Mouse (Mus musculus) midbrain, embryonic 11.5 days (tissue): ENCODE measurements at regions not wholly inside any gene's neighbourhood (a gene's known extent, or its start where the extent isn't known, plus 50 kb on each side); places are given as distances from the start of the nearest gene placed in this dataset.

ENCODE experiments used
- ATAC-seq: fragments of 200-750 bp; cut with Nextera tagmentation; 2 replicates; pipeline ENCODE4 v1.8.0; 2017; ENCODE audit warnings: moderate TSS enrichment, moderate library complexity; ENCODE audit not compliant: low FRiP score
- DNase-seq: peaks from one replicate; pipeline ENCODE4 v3.0.0; 2015; ENCODE audit warnings: low spot score; ENCODE audit errors: missing footprints
- H3K27ac ChIP-seq: fragments of 300-500 bp; sonication (generic); 2 replicates; pipeline ENCODE4 v1.5.1; 2014; ENCODE audit warnings: low read depth, low read length
- H3K27me3 ChIP-seq: fragments of 300-500 bp; sonication (generic); 2 replicates; pipeline ENCODE4 v1.6.1; 2014; ENCODE audit warnings: mild to moderate bottlenecking, low read length, moderate library complexity, mixed read lengths; ENCODE audit not compliant: control insufficient read depth, insufficient read depth
- H3K36me3 ChIP-seq: fragments of 300-500 bp; sonication (generic); 2 replicates; pipeline ENCODE4 v1.6.1; 2014; ENCODE audit warnings: mild to moderate bottlenecking, low read length, moderate library complexity, mixed read lengths; ENCODE audit not compliant: control insufficient read depth, insufficient read depth
- H3K4me1 ChIP-seq: fragments of 300-500 bp; sonication (generic); 2 replicates; pipeline ENCODE4 v1.6.1; 2014; ENCODE audit warnings: low read length; ENCODE audit not compliant: control insufficient read depth, insufficient read depth
- H3K4me2 ChIP-seq: fragments of 300-500 bp; sonication (generic); 2 replicates; pipeline ENCODE4 v1.6.1; 2014; ENCODE audit warnings: mild to moderate bottlenecking, moderate library complexity
- H3K4me3 ChIP-seq: fragments of 300-500 bp; sonication (generic); 2 replicates; pipeline ENCODE4 v1.5.1; 2014; ENCODE audit warnings: low read depth, low read length
- H3K9ac ChIP-seq: fragments of 300-500 bp; sonication (generic); 2 replicates; pipeline ENCODE4 v1.6.1; 2014; ENCODE audit warnings: low read length
- H3K9me3 ChIP-seq: fragments of 300-500 bp; sonication (generic); 2 replicates; pipeline ENCODE4 v1.6.1; 2016; ENCODE audit warnings: low read length; ENCODE audit not compliant: control insufficient read depth
- WGBS: fragments of 180-500 bp; shearing (Covaris S2); extraction: QIAGEN DNeasy Blood & Tissue Kit; methylation state at CpG from one replicate; pipeline ENCODE4 v1.1.7; 2014; 5-methylcytosine and 5-hydroxymethylcytosine counted together

DNA sequence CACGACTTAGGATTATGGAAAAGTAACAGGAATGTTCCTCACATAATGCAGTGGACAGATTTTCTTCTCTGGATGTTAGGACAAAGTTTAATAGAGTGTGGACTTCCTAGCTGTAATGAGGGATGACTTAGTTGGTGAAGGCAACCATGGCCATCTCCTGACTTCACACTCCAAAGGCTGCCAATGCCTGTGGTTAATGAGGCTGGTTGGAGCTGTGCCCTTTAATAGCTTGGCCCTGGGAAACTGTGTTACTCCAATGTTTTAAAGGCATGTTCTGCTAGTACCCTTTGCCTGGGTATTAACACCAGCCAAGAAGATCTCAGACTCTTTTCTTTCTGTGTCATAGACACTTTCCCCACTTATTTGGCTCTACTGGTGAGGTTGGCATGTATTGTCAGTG, 378.9 kb downstream of the Fat4 start:
- WGBS: 84% methylated on average over 1 of the region's 1 CpGs
- no peak for DNase-seq

DNA sequence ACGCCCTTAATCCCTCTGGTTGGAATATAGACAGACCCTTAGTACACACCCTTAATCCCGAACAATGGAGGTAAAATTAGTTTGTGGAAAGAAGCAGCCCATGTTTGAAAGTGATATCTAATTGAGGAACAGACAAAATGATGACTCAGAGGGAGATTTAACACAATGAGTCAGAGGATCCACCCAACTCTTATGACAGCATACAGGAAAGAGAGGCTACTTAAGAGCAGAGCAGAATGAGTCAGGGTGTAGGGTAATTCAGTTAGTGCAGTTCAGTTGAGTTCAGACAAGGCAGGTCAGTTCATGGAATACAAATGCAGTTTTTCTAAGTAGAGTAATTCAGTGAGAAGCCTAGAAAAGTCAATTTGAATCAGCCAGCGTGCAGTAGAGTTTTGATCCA, 382.6 kb downstream of the Fat4 start:
- H3K9me3 ChIP-seq: no peaks in the 10 kb centered on the region
- H3K4me1 ChIP-seq: no peaks in the 10 kb centered on the region
- no peak for DNase-seq
- no peaks in the 10 kb centered on the region for H3K27me3 ChIP-seq
- H3K9ac ChIP-seq: no peak overlapping the region
- ATAC-seq: no peak
- no peaks in the 10 kb centered on the region for H3K36me3 ChIP-seq
- no peak overlapping the region for H3K4me2 ChIP-seq
- WGBS: 83% methylated on average over 3 of the region's 3 CpGs
- H3K27ac ChIP-seq: no peak overlapping the region
- H3K4me3 ChIP-seq: no peak overlapping the region

More for the DNA sequence above, 378.9 kb downstream of the Fat4 start:
- Histone ChIP-seq H3K4me3 (no peak overlapping the region), H3K27ac (no peak overlapping the region), H3K36me3 (no peaks in the 10 kb centered on the region), H3K27me3 (no peaks in the 10 kb centered on the region), H3K4me1 (no peaks in the 10 kb centered on the region), H3K9ac (no peak overlapping the region), H3K4me2 (no peak overlapping the region), H3K9me3 (no peaks in the 10 kb centered on the region)
- ATAC-seq: no peak

DNA sequence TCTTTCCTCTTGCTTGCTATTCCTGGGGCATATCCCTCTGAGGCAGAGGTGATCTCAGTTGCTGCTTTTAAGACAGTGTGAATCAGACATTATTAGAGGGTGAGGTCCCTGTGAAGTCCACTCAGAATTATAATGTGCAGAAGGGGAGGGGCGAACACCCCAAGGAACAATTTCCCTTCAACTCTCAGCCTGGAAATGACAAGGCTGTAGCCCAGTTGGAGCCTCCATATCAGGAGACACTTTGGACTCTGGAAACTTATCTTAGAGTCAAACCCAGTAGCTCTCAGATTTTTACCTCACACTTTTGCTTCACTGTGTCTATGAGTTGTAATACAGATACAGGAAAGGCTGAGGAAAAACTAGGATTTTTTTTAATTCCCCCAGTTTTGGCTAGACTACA, 385.9 kb downstream of the Fat4 start:
- no peak overlapping the region for H3K4me2 ChIP-seq
- no peaks in the 10 kb centered on the region for H3K27me3 ChIP-seq
- no peak overlapping the region for H3K4me3 ChIP-seq
- no peak overlapping the region for H3K27ac ChIP-seq
- no peaks in the 10 kb centered on the region for H3K9me3 ChIP-seq
- H3K36me3 ChIP-seq: no peaks in the 10 kb centered on the region
- H3K4me1 ChIP-seq: no peaks in the 10 kb centered on the region
- ATAC-seq (no peak), DNase-seq (no peak)
- no peak overlapping the region for H3K9ac ChIP-seq
- 88% methylated on average over 1 of the region's 1 CpGs for WGBS

DNA sequence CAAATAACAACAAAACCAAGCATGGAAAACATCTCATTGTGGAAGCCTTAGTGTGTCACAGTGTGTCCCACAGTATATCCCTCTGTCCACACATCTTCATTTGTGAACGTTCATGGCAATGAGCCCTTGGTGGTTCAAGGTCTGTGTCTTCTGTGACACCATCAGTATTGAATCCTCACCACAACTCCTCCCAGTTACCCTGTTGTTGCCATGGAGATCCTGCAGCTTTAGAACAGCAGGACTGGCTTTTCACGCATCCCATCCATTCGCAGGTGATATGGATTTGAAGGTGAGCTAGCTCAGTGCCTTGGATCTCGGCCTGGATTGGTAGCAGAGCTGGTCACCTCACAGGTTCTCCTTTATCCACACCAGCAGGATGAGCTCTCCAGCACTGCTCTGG, 390.2 kb downstream of the Fat4 start:
- no peak overlapping the region for H3K4me2 ChIP-seq
- no peaks in the 10 kb centered on the region for H3K27me3 ChIP-seq
- no peak for ATAC-seq
- H3K4me1 ChIP-seq: no peaks in the 10 kb centered on the region
- WGBS: 76% methylated on average over 4 of the region's 4 CpGs
- H3K9ac ChIP-seq: no peak overlapping the region
- no peaks in the 10 kb centered on the region for H3K36me3 ChIP-seq
- no peak overlapping the region for H3K4me3 ChIP-seq
- no peak for DNase-seq
- H3K9me3 ChIP-seq: no peaks in the 10 kb centered on the region
- H3K27ac ChIP-seq: no peak overlapping the region

DNA sequence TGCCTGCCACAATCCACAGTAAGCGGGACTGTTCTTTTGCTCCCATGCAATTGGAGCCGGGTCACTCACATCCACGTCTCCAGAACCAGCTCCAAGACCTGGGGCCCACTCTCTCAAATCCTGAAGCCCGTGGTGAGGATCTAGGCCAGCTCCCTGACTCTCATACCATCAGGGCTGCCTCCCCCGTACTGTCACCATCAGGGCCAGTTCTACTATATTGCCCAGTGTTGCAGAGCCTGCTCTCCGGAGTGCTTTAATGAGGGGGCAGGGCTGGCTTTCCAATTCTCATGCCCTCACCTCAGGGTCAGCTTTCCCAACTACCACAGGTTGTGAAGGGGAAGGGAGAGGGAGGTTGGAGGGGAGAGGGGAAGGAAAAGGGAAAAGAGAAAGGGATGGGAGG, 390.6 kb downstream of the Fat4 start:
- no peak for DNase-seq
- Histone ChIP-seq H3K36me3 (no peaks in the 10 kb centered on the region), H3K9me3 (no peaks in the 10 kb centered on the region), H3K4me2 (no peak overlapping the region), H3K4me3 (no peak overlapping the region), H3K4me1 (no peaks in the 10 kb centered on the region), H3K9ac (no peak overlapping the region), H3K27me3 (no peaks in the 10 kb centered on the region), H3K27ac (no peak overlapping the region)
- WGBS: 80% methylated on average over 6 of the region's 6 CpGs
- no peak for ATAC-seq

- Histone ChIP-seq H3K27me3 (no peaks in the 10 kb centered on the region), H3K9ac (no peak overlapping the region), H3K27ac (no peak overlapping the region), H3K36me3 (no peaks in the 10 kb centered on the region), H3K4me2 (no peak overlapping the region), H3K4me1 (no peaks in the 10 kb centered on the region), H3K4me3 (no peak overlapping the region), H3K9me3 (no peaks in the 10 kb centered on the region)
- ATAC-seq (no peak), DNase-seq (no peak)
- WGBS: 82% methylated on average over 3 of the region's 3 CpGs
Observed at GRCm38 (mm10) chr3:39295255-39295654, 408.5 kb downstream of the Fat4 start.

GRCm38 (mm10) chr3:39296257-39296656, 409.5 kb downstream of the Fat4 start:
- no peaks in the 10 kb centered on the region for H3K27me3 ChIP-seq
- no peak overlapping the region for H3K4me2 ChIP-seq
- DNase-seq (no peak), ATAC-seq (no peak)
- no peak overlapping the region for H3K4me3 ChIP-seq
- H3K9ac ChIP-seq: no peak overlapping the region
- no peaks in the 10 kb centered on the region for H3K9me3 ChIP-seq
- WGBS: 88% methylated on average over 4 of the region's 4 CpGs
- H3K36me3 ChIP-seq: no peaks in the 10 kb centered on the region
- H3K27ac ChIP-seq: no peak overlapping the region
- H3K4me1 ChIP-seq: no peaks in the 10 kb centered on the region

GRCm38 (mm10) chr3:39309487-39309886, 422.7 kb downstream of the Fat4 start:
- H3K4me2 ChIP-seq: no peak overlapping the region
- 90% methylated on average over 1 of the region's 1 CpGs for WGBS
- no peak overlapping the region for H3K27ac ChIP-seq
- H3K9me3 ChIP-seq: no peaks in the 10 kb centered on the region
- H3K27me3 ChIP-seq: no peaks in the 10 kb centered on the region
- H3K4me3 ChIP-seq: no peak overlapping the region
- H3K9ac ChIP-seq: no peak overlapping the region
- no peaks in the 10 kb centered on the region for H3K4me1 ChIP-seq
- no peak for ATAC-seq
- DNase-seq: no peak
- no peaks in the 10 kb centered on the region for H3K36me3 ChIP-seq

GRCm38 (mm10) chr3:39313563-39313962, 426.8 kb downstream of the Fat4 start:
- 61% methylated on average over 4 of the region's 4 CpGs for WGBS
- Histone ChIP-seq H3K9ac (no peak overlapping the region), H3K27me3 (no peaks in the 10 kb centered on the region), H3K9me3 (no peaks in the 10 kb centered on the region), H3K4me1 (no peaks in the 10 kb centered on the region), H3K27ac (no peak overlapping the region), H3K4me3 (no peak overlapping the region), H3K4me2 (no peak overlapping the region), H3K36me3 (no peaks in the 10 kb centered on the region)
- DNase-seq (no peak), ATAC-seq (no peak)

DNA sequence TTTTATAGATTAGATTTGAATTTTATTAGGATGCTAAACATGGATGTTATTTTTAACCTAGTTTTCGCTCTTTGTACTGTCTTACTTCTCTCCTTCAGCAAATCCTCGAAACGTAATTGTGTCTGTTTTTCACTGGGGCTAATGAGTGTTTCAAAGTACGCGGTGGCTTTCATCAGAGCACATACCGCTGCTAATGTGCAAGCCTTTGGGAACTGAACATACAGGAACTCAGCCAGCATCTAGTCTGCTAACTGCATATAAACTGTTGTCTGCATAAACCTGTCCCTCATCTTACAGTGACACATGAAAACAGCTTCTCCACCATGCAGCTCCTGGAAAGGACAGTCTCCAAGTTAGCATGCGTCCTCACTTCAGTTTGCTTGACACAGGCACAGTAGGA, 434.1 kb downstream of the Fat4 start:
- Histone ChIP-seq H3K4me2 (no peak overlapping the region), H3K9me3 (no peaks in the 10 kb centered on the region), H3K4me3 (no peak overlapping the region), H3K27ac (no peak overlapping the region), H3K27me3 (no peaks in the 10 kb centered on the region), H3K36me3 (no peaks in the 10 kb centered on the region), H3K9ac (no peak overlapping the region), H3K4me1 (no peaks in the 10 kb centered on the region)
- DNase-seq (no peak), ATAC-seq (no peak)
- 89% methylated on average over 7 of the region's 7 CpGs for WGBS
